Mouse (Mus musculus) erythroblast, embryonic 14.5 days (primary cell): ENCODE data around the gene Il20ra. TPM values are rescaled to one million over a fixed set of nuclear protein-coding genes. Genes with fewer than 3 reads are reported as not detected.
"Not testable (repeated sequence)": the region's sequence is repeated elsewhere in the genome, so short reads cannot be mapped to it uniquely, and the experiment has no call there.

Experiments
- H3K27me3 ChIP-seq: 2 replicates; pipeline ENCODE4 v1.6.1; 2012; ENCODE audit warnings: inconsistent platforms; ENCODE audit not compliant: control insufficient read depth
- H3K36me3 ChIP-seq: 2 replicates; pipeline ENCODE4 v1.6.1; 2012; ENCODE audit warnings: mild to moderate bottlenecking, inconsistent platforms; ENCODE audit not compliant: control insufficient read depth
- H3K4me1 ChIP-seq: 2 replicates; pipeline ENCODE4 v1.6.1; 2012; ENCODE audit warnings: inconsistent platforms; ENCODE audit not compliant: control insufficient read depth
- H3K4me3 ChIP-seq: replicated peaks from 2 replicates; pipeline ENCODE3; 2012; ENCODE audit warnings: moderate library complexity, mild to moderate bottlenecking, inconsistent platforms
- H3K9me3 ChIP-seq: 2 replicates; pipeline ENCODE4 v1.6.1; 2012; ENCODE audit warnings: low read length, inconsistent platforms, mixed read lengths; ENCODE audit not compliant: control insufficient read depth
- GATA1 ChIP-seq: IDR thresholded peaks from 2 replicates; pipeline ENCODE4 v1.6.1; 2012; ENCODE audit warnings: low read length, inconsistent platforms, mixed read lengths
- TAL1 ChIP-seq: IDR thresholded peaks from 3 replicates; pipeline ENCODE4 v1.6.1; 2012; ENCODE audit warnings: low read length, inconsistent platforms, mixed read lengths
- polyA plus RNA-seq: library from polyadenylated mRNA; stranded (reverse); fragments of >175 nt; gene quantifications from 2 replicates; pipeline ENCODE4 v1.2.3, GENCODE M21; 2012

Gene Il20ra
- polyA plus RNA-seq, 1 experiment, result 0.02 TPM

GRCm38 (mm10) chr10:19699331-19699730, 13.0 kb upstream of the Il20ra start:
- TF ChIP-seq GATA1, result no peak
- TF ChIP-seq TAL1, result no peak
- no peaks in the 10 kb centered on the region for H3K9me3 ChIP-seq
- H3K27me3 ChIP-seq, result no peaks in the 10 kb centered on the region
- no peak overlapping the region for H3K4me3 ChIP-seq
- H3K36me3 ChIP-seq, result no peaks in the 10 kb centered on the region
- H3K4me1 ChIP-seq, result no peaks in the 10 kb centered on the region

GRCm38 (mm10) chr10:19704445-19704844, 7.9 kb upstream of the Il20ra start:
- Histone ChIP-seq H3K4me3 (no peak overlapping the region), H3K9me3 (no peaks in the 10 kb centered on the region), H3K27me3 (no peaks in the 10 kb centered on the region; the same call in 1 of the 2 replicates), H3K36me3 (no peaks in the 10 kb centered on the region), H3K4me1 (peaks cover 2% of the 10 kb centered on the region; the same call in 1 of the 2 replicates)
- TF ChIP-seq GATA1, result no peak
- TF ChIP-seq TAL1, result no peak

GRCm38 (mm10) chr10:19707768-19708167, 4.6 kb upstream of the Il20ra start:
- no peaks in the 10 kb centered on the region for H3K36me3 ChIP-seq
- H3K4me3 ChIP-seq, result no peak overlapping the region
- peaks cover 8% of the 10 kb centered on the region for H3K4me1 ChIP-seq
- no peak for TF ChIP-seq GATA1
- TF ChIP-seq TAL1, result peak; percentile 39; the same call in 1 of the 3 replicates
- H3K9me3 ChIP-seq, result no peaks in the 10 kb centered on the region
- H3K27me3 ChIP-seq, result peaks cover 10% of the 10 kb centered on the region

GRCm38 (mm10) chr10:19708277-19709070, 3.9 kb upstream of the Il20ra start:
- TF ChIP-seq GATA1, result no peak
- no peak for TF ChIP-seq TAL1
- Histone ChIP-seq H3K27me3 (peaks cover 16% of the 10 kb centered on the region), H3K36me3 (no peaks in the 10 kb centered on the region), H3K4me3 (no peak overlapping the region), H3K9me3 (no peaks in the 10 kb centered on the region), H3K4me1 (peaks cover 8% of the 10 kb centered on the region)

GRCm38 (mm10) chr10:19711020-19711419, 1.4 kb upstream of the Il20ra start:
- H3K4me1 ChIP-seq, result peaks cover 8% of the 10 kb centered on the region
- peaks cover 23% of the 10 kb centered on the region for H3K27me3 ChIP-seq
- no peaks in the 10 kb centered on the region for H3K9me3 ChIP-seq
- no peak overlapping the region for H3K4me3 ChIP-seq
- TF ChIP-seq GATA1 (no peak), TAL1 (no peak)
- H3K36me3 ChIP-seq, result no peaks in the 10 kb centered on the region

GRCm38 (mm10) chr10:19711551-19712171, 709 bp upstream of the Il20ra start:
- H3K36me3 ChIP-seq, result no peaks in the 10 kb centered on the region
- H3K4me3 ChIP-seq, result no peak overlapping the region
- H3K9me3 ChIP-seq, result no peaks in the 10 kb centered on the region
- TF ChIP-seq GATA1 (no peak), TAL1 (no peak)
- H3K27me3 ChIP-seq, result peaks cover 23% of the 10 kb centered on the region
- peaks cover 8% of the 10 kb centered on the region for H3K4me1 ChIP-seq

- H3K27me3 ChIP-seq, result peaks cover 6% of the 10 kb centered on the region
Measured at GRCm38 (mm10) chr10:19718627-19719026, 6.3 kb downstream of the Il20ra start.

GRCm38 (mm10) chr10:19722320-19722719, 9.9 kb downstream of the Il20ra start:
- no peak overlapping the region for H3K4me3 ChIP-seq
- H3K27me3 ChIP-seq, result no peaks in the 10 kb centered on the region
- H3K4me1 ChIP-seq, result peaks cover 16% of the 10 kb centered on the region
- no peaks in the 10 kb centered on the region for H3K36me3 ChIP-seq
- TF ChIP-seq GATA1, result no peak
- no peak for TF ChIP-seq TAL1
- H3K9me3 ChIP-seq, result no peaks in the 10 kb centered on the region

More at GRCm38 (mm10) chr10:19718627-19719026, 6.3 kb downstream of the Il20ra start:
- no peaks in the 10 kb centered on the region for H3K9me3 ChIP-seq
- H3K4me3 ChIP-seq, result no peak overlapping the region
- no peaks in the 10 kb centered on the region for H3K36me3 ChIP-seq
- peaks cover 5% of the 10 kb centered on the region for H3K4me1 ChIP-seq
- TF ChIP-seq GATA1, result no peak
- no peak for TF ChIP-seq TAL1

GRCm38 (mm10) chr10:19724158-19724832, 11.9 kb downstream of the Il20ra start:
- H3K4me1 ChIP-seq, result peaks cover 16% of the 10 kb centered on the region
- H3K36me3 ChIP-seq, result no peaks in the 10 kb centered on the region
- H3K4me3 ChIP-seq, result peak overlapping the region; percentile 18
- no peak for TF ChIP-seq TAL1
- TF ChIP-seq GATA1, result 0 out of 2 replicates have a peak, but pooled peaks have one; percentile 20
- H3K27me3 ChIP-seq, result no peaks in the 10 kb centered on the region
- no peaks in the 10 kb centered on the region for H3K9me3 ChIP-seq

- not testable (repeated sequence) for H3K27me3 ChIP-seq, H3K4me3 ChIP-seq, H3K9me3 ChIP-seq, H3K4me1 ChIP-seq, H3K36me3 ChIP-seq
Measured at GRCm38 (mm10) chr10:19738442-19738841, 26.1 kb downstream of the Il20ra start.
